Mouse (Mus musculus) right cerebral cortex, postnatal 10 days (tissue): ENCODE measurements around the gene Creb3l1.

ENCODE experiments used
- DNase-seq, 2 experiments: peaks; one replicate each; pipeline ENCODE4 v3.0.0; 2021; ENCODE audit warnings: low spot score in 2 of 2

Creb3l1 gene

DNA sequence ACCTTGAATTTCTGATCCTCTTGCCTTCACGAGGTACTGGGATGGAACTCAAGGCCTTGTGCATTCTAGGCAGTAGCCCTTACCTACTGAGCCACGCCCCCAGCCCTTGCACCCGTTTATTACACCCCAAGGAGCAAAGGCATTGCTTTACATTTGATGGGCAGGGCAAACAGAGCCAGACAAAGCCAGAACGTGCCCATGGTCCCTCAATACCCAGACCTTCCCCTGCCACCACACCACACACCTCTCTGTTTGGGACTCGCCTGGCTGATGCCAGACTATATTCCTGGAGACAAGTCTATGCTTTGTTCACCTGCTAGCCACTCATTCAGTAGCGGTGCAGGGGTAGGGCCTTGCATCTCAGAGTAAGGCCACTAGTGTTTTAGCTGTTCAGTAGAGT is 17.8 kb downstream of the Creb3l1 start:
- DNase-seq, result no peak

DNA sequence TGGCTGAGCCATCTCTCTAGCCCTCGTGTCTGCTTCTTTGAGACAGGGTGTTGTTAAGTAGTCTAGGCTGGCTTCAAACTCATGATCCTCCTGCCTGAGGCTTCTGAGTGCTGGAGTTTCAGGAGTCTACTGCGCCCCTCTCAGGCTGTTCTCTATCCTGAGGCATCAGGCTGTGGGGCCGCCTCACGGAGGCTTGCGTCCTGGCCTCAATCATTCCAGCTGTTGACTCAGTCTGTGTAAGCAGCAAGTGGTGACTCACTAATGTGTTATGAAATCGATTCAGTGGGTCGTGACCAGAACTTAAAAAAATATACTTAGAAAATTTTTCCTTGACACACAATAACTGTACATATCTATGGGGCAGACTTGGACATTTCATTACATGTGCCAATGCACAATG is 19.7 kb downstream of the Creb3l1 start:
- DNase-seq, result no peak

DNA sequence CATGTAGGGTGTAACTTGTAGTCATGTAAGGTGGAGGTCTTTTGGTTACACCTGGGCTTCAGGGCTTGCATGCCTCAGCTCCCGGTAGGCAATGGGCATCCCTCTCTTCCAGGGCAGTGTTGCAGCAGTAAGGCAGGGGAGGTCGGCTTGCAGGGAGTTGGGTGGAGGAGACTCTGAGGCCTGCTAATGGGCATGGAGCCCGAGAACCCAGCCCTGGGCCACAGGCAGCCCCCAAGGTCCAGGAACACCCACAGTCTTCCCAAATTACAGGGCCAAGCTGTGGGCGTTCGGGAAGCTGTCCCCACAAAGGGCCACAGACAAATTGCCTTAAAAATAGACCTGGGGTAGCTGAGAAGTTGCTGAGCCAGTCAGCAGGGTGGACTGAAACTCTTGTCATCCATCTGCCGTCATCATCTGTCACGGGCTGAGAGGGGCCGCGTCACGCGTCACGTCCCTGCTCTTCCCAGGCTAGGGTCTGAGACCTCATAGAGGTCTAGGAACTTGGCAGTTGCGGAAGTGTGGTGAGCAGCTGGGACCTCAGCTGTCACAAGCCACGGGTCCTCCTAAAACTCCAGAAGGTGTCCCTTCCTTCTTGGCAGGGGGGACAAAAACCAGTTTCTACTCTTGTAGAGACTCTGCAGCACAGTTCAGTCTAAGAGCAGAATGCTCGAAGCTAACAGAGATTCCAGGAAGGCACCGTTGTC is 26.2 kb downstream of the Creb3l1 start:
- no peak for DNase-seq

DNA sequence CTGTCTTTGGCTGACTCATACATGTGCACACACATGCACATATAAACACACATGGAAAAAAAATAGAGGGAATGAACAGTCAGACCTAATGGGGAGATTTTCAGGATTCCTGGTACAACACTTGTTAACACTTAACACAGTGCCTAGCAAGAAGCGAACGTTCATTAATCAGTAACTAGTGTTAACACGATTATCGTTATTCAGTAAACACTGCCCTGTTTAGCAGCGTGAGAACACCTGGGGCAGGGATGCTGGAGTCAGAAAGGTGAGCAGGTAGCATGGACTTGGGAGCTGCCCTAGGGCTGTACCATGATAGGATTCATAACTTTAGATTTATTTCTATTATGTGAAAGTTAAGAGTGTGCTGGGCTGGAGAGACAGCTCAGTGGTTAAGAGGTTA is 28.3 kb downstream of the Creb3l1 start:
- DNase-seq, result no peak

DNA sequence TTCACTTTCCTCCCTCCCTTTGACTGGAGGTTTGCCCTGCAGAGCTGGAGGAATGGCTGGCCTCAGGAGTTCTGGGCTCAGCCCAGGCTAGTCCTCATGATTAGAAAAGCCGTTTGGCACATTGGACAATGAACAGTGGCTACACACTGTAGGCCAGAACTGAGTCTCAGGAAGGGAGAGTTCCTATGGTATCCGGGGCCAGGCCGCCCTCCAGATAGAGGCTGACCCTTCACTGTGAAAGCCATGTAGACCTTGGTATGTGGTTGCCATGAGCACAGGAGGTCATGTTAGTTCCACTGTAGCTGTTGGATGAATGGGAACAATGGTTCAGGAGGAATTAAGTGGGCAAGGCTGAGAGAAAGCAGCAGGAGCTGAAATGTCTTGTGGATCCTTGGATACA is 30.9 kb downstream of the Creb3l1 start:
- DNase-seq, result no peak

DNA sequence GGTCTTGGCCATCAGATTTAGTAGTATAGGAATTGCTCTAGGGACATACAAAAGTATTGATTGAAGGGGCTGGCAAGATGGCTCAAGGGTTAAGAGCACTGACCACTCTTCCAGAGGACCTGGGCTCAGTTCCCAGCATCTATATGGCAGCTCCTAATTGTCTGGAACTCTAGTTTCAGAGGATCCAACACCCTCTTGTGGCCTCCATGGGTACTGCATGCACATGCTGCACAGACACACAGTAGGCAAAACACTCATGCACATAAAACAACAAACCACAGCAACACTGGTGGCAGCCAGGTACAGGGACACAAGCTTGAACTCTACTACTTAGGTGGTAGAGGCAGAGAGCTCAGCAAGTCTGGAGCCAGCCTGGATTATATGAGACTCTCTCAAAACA is 34.6 kb downstream of the Creb3l1 start:
- no peak for DNase-seq

DNA sequence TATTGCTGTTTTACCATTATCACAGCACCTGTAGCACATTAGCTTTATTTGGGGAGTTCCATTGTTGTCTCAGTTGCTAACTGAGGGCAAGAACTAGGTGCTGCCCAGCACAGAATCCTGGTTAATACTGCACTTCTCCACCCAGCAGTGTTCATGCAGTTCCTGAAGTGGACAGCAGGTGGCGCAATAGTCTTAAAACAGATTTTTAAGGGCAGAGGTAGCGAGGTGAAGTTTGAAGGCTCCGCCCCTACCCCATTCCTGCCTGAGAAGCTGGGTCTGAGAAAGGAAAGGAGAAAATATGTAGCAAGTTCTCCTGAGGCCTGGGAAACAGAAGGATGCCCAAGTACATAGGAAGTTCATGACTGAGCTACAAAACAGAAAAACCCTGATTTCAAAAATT is 36.8 kb downstream of the Creb3l1 start:
- peak; percentile 81 to 90 for DNase-seq

DNA sequence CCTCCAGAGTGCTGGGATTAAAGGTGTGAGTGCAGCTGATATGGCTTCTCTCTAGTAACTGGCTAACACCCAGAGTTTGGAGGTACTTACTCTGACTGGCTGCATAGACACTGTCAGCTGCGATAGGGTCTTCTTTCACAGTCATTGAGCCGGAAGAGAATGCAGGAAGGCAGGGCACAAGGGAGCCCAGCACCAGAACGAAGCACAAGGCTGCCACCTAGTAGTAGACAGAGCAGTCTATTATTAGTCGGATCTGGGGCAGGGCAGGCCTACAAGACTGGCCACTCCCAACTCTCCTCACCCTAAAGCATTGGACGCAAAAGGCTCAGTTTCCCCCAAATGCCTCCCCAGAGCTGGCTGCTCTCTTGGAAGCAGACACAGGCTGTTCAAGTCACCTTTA is 38.2 kb downstream of the Creb3l1 start:
- DNase-seq, result no peak

DNA sequence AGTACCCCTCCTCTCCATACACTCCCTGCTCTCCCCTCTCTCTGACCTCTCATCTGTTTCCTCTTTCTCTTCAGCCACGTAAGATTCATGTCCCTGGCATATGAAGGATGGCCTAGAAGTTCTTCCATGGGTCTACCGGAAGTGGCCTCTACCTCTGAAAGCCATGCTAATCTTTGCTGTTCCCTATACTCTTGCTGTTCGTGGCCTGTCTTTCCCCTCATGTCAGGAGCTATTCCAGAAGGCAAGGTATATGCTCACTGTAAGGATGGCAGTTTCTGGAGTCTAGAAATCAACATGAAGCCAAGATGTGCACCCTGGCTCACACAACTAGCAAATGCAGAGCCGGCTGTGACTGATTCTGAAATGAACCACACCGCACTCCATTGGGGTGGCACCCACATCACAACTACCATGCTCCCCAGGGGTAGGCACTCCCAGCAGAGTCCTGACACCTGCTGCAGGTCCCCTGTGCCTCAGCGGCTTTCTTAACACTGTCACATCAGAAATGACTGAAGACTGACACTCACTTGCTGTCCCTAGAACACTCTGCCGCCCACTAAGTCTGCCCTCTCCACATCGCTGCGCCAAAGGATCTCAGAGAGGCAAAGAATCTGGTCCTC is 39.3 kb downstream of the Creb3l1 start:
- no peak for DNase-seq

DNA sequence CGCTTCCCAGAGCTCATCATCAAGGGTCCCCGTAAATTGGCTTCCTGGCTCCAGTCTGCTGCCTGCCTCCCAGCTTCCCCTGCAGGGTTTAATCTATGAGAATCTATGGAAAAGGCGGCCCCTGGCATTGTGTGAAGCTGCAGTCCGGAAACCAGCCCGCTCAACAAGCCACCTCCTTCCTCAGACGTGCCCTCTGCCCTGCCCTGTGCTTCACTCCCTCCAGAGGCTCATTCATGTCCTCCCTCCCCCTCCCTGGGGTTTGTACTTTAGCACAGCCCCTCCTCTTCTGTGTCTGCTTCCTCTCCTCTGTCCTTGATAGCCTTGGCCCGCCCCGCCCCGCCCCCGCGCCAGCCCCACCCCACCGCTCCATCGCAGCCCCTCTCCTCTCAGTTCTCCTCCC is 39.9 kb downstream of the Creb3l1 start:
- no peak for DNase-seq

DNA sequence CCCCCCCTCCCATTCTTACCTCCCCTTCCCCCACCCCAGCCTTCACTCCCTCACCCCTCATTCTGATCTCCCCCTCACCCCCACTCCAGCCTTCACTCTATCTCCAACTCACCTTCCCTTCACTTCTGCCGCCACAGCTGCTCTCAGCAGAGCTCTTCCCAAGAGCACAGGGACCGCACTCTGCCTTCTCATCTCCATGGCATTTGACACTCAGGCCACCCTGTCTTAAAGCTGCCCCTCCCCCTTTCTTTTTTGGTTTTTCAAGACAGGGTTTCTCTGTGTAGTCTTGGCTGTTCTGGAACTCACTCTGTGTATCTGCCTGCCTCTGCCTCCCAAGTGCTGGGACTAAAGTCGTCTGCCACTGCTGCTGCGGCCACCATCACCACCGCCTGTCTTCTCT is 43.5 kb downstream of the Creb3l1 start:
- DNase-seq, result no peak

DNA sequence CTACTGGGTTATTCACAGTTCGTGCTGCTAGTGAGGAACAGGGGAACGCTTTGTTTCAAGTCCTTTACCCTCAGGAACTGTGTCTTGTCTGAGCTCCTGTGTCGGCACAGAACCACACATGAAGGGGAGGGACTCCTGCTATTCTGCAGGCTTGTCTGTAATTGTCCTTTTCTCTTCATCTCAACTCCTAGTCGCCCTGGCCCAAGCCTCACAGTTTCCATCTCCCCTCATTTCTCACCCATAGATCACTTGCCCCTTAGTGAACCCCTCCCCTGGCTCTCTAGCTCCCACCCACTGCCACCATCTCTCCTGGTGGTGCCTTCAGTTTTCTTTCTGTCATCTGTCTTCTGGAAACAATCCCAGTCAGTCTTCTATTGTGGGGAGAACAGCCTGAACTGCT is 44.1 kb downstream of the Creb3l1 start:
- DNase-seq, result no peak

DNA sequence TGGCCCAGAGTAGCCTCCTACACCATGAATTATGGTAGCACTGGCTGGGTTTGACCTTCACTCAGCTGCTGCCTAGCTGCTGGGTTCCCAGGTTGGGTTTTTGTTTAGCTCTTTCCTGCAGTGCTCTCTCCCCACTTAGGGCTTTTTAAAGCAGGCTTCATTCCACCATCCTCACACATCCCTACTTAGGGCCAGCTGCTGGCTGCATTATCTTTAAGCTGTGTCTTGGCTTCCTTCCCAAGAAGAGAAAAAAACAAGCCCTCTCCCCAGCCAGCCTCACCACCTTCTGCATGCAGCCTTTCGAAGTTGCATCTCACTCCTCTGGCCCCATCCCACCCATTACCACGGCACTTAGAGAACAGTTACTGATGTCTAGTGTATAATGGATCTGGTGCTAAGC is 45.8 kb downstream of the Creb3l1 start:
- DNase-seq, result no peak

DNA sequence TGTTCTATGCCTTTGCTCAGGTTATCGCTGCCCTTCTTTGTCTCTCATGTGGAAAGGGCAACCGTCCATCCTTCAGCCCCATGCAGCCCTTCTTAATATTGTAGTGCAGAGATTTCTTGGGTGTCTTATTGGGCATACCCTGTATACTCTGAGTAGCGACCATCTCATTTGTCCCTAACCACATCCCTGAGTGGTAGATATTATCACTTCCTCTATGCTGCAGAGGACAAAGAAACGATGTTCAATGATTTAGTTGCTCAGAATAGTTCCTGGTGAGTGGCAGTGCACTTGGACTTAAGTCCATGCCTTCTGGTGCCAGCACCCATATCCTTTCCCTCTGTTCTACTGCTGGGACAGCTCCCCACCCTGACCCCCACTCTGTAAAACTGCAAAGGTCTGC is 46.3 kb downstream of the Creb3l1 start:
- no peak for DNase-seq

DNA sequence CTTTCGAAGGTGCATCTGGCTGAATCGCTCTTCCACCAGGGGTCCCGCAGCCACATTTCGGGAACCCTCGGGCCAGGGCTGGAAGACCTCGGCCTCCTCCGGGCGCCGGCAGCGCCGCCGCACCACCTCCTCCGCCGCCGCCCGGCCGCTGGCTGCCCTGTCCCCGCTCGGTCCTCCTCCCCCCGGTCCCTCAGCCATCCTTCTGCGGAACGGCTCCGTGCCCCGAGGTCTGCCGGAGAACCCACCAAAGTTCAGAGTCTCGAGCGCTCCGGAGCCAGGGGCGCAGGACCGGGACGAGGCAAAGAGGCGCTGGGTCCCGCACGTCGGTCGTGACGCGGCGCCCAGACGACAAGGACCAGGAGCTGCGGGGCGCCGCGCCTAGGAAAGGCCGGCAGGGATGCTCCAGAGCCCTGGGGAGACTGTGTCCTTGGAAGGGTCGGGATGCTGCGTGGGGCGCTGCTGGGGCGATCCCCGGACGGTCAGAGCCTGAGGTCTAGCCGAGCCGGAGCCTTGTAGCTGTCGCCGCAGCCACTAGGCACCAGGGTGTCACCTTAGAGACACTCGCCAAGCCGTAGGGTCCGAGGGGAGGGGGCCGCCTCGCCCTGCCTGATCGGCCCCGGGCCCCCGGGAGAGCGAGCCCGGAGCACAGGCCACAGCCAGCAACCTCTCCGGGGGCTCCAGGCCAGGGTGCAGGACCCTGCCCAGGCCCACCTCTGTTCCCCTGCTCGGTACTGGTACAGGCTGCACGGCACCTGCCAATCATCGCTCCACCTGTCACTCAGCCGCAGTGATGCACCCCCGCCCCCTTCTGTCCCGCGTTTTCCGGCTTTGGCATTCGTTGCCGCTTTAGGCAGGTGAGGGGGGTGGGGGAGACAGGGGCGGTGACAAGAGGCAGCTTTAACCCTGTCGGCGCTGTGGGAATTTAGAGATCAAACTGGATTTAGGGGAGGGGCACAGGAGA is 48.4 kb downstream of the Creb3l1 start, which contains the start of gene Dgkz:
Gene Dgkz (minus strand): TSS at position 284 of the 961 bp plus-strand sequence.
- peak in 1 of 2 experiments; percentile 68 for DNase-seq

DNA sequence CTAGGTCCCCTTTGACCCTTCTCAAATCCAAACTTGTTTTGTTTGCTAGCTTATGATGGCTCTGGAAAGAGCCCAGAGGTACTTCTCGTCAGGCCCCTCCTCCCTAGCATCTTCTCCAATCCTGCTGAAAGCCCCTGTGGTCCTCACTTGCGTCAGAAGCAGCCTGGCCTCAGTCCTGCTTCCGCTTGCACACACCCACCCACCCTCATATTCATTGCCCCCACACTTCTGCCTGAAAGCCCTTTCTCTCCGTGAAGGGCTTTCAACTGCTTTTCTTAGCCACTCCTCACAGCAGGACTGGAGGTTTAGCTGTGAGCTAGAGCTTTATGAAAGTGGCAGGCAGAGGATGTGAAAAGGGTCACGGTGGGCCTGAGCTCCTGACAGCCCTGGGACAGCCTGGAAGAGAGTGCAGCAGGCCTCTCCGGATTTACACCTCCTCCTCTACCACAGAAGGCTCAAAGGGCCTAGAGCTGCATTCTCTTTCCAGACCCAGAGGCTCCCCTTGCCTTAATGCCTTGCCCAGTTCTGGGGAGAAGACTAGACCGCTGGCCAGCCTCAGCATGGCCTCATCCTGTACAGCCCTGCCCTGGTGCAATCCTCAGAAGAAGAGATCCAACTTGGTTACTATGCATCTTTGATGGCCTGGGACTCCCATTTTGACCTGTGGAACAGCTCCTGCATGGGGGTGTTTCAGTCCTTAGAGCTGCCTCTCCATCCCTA is 50.7 kb downstream of the Creb3l1 start:
- DNase-seq, result no peak

DNA sequence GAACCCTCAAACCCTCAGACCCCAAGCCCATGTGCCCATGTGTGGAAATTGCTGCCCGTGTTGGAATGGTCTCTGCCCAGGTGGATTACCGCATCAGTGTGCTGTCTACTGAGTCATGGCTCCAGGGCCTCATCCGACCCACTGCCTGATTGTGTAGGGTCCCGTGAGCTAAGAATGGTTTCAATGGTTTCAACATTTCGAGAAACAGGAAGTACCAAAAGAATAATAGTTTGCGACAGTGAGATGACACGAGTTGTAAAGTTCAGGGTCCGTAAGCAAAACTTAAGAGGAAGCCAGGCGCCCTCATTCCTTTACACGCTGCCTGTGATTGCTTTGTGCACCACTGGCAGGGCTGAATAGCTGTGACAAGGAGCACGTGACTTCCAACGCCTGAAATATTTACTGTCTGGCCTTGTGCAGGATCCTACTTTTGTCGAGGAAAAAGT is 52.2 kb downstream of the Creb3l1 start:
- DNase-seq, result no peak

DNA sequence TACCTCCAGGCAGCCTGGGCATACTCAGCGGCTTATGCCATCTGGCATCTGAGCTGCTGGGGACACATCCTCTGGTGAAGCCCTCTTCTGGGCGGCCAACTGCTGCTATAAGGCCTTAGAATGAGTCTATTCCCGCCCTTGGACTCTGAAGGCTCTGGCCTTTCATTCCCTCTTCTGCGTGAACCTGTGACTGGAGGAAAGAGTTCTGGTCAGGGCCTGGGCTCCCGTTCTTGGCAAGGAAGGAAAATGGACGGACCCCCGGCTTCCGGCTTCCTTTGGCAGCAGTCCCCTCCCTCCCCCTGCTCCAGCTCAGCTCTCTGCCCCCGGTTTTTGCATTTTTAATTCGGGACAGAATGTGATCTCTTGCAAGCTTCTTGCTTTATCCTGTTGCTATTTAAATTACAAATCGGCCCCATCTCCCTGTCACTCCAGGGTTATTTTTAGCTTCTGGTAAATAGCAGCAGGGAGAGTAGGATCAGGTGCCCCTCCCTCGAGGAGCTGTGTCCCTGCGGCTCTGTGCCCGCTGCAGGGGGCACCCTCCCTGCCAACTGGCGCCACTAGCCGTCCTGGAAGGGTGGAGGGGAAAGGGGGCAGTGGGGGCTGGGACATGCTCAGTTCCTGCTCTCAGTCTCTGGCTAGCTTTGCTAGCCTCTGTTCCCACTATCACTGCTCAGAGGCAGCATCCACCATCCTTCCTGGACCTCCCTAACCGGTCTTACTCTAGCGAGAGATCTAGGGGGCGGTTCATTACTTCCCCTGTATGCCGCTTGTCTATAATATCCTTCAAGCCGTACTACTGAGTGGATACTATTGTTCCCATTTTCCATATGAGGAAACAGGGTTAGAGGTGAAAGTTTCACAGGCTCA is 52.8 kb downstream of the Creb3l1 start:
- DNase-seq, result peak; percentile 83 to 84

DNA sequence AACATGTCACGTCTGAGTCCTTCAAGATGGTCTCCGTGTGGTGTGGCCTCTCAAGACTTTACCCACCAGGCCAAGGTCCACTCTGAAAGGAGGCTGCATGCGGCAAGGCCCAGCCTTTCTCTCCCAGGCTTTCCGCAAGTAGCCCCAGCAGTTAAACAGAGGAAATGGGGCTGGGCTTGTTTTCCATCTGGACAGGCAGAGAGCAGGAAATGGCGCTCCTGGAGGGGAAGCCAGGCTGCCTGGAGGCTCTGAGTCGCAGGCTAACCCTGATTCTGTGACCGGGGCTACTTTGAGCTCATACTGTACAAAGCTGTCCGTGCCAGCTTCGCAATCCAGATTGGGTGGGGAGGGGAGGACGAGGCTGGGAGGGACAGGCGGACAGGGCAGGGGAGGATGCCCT is 56.3 kb downstream of the Creb3l1 start:
- DNase-seq, result no peak

DNA sequence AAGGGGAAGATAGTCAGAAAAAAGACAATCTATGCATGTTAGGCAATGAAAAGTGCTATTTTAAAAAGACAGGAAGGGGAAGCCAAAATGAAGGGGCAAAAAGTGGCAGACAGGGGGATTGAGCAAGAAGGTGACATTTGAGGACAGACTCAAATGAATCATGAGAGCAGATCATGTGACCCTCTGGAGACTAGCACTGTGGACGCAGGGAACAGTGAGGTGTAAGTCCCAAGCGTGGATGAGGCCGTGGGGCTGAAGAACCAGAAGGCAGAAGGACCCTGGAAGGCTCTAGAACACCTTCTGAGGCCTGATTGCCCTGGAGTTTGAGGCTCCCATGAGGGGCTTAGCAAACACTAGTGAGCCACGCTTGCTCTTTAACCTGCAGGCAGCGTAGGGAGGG is 57.9 kb downstream of the Creb3l1 start:
- DNase-seq, result no peak

DNA sequence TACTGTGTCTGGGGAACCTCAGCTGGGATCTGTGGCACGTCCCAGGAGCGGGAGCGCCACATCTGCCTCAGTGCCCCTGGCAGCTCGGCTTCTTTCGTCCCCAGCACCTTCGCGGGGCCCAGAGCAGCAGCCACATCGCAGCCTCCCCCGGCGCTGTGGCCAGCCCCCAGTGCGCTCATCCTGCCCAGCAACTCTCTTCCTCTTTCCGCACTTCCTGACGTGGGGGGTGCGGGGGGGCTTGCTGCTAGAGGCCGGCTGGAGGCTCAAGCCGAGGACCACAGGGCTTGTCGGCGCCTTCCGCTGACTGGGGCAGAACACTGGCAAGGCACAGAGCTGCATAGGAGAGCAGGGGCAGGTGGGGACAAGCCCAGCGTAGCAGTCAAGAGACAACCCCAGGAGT is 58.9 kb downstream of the Creb3l1 start:
- peak in 1 of 2 experiments; percentile 71 for DNase-seq
